Mouse (Mus musculus): ENCODE results near the gene Cdh13.
"Not testable (repeated sequence)": the region's sequence is repeated elsewhere in the genome, so short reads cannot be mapped to it uniquely, and the experiment has no call there.

The Cdh13 gene

DNA sequence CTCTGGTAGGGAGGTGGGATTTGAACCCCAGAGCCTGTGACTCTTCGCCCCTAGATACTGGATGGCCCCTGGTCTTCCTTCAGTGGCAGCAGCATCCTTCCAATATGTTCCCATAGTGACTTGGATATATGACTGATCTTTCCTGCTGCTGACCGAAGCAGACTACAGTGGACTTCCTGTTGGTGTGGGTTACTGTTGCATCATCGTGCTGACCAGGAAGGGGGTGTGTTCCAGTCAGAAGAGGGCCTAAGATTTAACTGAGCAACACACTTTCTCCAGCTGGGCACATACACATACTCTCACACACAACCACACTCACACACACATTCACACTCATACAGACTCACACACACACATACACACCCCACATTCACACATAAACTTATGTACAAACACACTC is 986.0 kb downstream of the Cdh13 start:
- DNase-seq (ENCODE audit: low read depth), result no peak

DNA sequence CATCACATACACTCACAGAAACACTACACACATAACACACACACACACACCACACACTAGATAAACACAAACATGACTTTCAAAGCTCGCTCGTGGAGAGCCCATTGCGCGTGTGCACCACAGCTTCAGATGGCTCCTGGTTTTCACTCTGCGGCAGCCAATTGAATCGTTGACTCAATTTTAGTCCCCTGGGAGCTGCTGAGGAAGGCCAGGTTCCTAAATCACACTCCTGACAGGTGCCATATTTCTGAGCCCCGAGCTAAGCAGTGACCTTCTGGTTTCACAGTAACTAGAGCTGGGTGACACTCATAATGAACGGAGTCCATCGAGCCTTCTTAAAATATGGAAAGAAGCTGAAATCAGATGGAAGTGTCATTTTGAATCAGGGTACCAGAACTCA is 986.8 kb downstream of the Cdh13 start:
- no peak for DNase-seq (ENCODE audit: low read depth)

DNA sequence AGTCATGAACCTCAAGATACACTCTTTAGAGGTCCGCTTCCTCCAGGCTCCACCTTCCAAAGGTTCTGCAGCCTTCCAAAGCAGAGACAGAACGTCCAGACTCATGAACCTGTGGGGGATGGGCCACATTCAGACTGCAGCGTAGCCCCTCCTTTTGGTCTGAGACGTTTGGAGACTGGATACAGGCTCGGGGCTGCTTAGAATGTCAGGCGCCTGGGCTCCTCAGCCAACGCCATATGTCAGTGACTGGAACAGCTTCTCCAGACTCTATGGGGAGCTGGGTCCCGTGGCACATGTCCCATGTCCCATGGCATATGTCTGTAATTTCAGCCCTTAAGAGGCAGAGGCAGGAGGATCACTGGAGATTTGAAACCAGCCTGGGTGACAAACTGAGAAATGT is 989.4 kb downstream of the Cdh13 start:
- no peak for DNase-seq (ENCODE audit: low read depth)

DNA sequence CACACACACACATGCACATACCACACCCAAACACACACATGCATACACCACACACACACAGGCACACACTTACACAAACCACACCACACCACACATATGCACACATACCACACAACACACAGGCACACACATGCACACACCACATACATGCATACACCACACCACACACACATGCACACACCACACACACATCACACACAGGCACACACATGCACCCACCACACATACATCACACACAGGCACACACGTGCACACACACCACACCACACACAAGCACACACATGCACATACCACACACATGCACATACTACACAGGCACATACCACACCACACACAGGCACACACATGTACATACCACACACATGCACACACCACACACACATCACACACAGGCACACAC is 991.9 kb downstream of the Cdh13 start:
- DNase-seq (ENCODE audit: low read depth), result no peak

DNA sequence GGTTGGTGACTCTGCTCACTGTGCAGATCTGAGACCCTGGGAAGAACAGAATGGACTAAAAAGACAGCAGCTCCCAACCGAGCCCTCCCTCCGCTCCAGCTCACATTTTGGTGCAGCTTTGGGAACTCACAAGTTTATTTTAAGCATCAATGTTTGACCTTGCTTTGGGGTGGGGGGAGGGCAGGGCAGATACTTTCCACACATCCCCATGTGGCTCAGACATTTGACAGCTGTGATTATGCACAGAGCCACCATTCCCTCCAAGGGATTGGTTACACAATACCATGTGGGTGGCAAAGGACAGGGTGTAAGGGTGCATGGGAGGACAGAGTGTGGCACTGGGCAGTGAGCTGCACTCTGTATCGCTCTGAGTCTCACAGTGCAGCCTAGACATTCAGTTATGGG is 993.5 kb downstream of the Cdh13 start:
- DNase-seq (ENCODE audit: low read depth), result no peak

DNA sequence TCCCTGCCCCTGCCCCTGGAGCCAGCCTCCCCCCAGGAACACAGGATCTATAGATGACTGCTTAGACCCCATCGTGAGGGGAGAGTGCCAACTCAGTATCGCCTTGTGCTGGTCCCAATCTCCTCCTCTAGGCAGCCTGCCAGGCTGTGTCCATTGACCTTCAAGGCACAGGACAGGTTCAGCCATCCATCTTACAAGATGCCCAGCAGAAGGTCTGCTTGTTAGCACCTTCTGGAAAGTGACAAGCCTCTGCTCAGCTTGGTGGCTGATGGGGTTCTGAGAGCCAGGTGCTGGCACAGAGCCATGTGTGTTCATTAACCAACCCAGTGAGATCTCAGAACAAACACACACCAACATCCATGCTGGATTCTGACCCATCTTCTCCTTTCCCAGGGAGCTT is 998.2 kb downstream of the Cdh13 start:
- DNase-seq (ENCODE audit: low read depth), result no peak

DNA sequence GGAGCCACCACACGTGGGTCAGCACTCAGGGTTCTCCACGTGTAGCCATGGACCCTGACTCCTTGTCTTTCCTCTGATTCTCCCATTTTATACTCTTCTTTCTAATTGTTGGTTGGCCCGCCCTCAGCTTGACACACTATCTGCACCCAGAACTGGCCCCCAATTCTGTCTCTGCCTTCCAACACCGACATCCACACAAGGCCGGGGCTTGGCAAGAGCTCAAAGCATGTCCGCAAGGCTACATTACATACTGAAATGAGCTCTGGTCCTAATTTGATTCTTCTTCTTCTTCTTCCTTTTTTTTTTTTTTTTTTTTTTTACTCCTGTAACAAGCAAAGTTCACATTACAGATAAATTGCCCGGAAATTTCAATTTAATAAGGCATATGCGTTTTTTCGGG is 1001.0 kb downstream of the Cdh13 start:
- no peak for DNase-seq (ENCODE audit: low read depth)

DNA sequence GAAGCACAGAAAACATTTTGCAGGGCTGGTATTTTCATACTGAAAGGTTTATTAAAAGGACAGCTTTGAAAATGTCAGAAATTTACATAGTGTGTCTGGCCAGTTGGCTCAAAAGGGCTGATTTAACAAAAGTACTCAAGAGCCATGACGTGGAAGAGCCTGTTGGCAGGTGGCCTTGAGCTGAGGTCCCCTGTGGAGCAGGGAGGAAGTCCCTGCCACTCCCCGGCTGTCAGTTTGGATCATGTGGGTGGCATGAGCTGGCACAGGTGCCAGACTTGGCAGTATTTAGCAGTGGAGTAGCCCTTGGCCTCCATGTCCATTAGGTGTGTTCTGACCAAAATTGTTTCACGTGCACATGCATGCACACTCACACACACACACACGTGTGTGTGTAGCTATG is 1001.4 kb downstream of the Cdh13 start:
- DNase-seq (ENCODE audit: low read depth), result no peak

DNA sequence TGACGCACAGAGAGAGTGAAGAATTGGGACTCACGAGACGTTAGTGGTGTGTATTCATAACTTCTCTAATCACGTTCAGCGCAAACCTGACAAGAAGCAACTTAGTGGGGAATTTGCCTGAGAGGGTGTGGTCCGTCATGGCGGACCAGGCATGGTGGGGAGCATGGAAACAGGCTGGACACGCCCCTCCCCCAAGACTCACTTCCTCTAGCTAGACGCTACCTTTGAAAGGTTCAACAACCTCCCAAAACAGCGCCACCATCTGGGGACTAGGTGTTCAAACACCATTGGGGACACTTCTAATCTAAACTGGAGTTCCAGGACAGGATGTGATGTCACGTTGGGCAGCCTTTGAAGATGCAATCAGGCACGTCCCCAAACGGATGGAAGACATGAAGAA is 1011.9 kb downstream of the Cdh13 start:
- no peak for DNase-seq (ENCODE audit: low read depth)

DNA sequence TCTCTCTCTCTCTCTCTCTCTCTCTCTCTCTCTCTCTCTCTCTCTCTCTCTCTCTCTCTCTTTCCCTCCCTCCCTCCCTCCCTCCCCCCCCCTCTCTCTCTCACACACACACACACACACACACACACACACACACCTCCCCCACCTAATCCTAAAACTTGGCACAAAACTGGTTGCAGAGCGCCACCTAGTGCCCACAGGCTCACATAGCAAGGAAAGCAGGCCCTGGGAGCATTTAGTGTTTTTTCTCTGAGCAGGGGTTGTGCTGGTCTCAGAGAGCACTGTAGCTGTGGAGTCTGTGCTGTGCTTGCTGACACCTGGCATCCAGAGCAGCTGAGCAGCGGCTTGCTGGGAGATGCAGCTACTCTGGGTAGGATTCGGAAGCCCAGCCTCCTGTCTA is 1014.2 kb downstream of the Cdh13 start:
- not testable (repeated sequence) for DNase-seq (ENCODE audit: low read depth)

DNA sequence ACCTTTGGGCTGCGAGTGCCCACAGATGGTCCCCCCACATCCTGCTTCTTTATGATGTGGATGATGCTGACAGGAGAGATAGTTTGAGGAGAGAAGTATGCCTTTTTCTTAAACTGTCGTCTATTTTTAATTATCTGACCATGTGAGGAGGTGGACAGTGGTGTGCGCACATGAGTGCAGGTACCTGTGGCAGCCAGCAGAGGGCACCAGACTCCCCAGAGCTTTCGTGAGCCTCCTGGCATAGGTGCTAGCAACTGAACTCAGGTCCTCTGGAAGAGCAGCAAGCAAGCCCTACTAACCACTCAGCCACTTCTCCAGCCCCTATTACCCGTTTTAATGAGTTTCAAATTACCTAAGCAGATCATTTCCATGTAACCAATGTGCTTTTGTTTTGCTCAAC is 1016.8 kb downstream of the Cdh13 start:
- DNase-seq (ENCODE audit: low read depth), result no peak

DNA sequence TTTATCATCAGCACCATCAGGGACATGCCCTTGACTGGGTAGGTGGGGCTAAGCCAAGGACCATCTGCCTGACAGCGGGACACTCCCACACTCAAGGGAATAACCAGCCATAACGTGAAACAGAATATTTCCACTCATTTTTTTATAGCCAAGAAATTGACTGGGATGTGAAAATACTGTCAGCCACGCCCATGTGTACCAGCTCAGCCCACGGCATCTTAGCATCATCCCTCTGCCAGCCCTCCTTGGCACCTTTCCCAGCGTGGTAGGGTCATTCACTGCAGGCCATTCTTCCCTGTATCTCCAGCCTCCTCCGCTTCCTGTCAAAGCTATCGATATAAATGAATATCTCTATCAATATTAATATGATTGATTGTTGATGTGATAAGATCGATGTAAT is 1020.7 kb downstream of the Cdh13 start:
- no peak for DNase-seq (ENCODE audit: low read depth)

DNA sequence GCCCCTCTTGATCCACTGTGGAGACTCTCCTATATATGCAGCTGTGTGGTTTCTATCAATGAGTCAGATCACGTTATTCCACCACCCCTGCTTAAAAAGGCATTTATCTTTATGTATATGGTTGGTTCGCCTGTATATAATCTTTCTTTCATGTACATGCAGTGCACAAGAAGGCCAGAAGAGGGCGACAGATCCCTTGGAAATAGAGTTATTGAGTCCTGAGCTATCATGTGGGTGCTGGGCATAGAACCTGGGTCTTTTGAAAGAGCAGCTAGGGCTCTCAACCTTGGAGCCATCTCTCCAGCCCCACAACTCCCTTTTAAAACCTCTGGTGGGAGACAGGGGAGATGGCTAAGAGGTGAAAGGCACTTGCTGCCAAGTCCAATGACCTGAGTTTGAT is 1027.9 kb downstream of the Cdh13 start:
- DNase-seq (ENCODE audit: low read depth), result no peak

DNA sequence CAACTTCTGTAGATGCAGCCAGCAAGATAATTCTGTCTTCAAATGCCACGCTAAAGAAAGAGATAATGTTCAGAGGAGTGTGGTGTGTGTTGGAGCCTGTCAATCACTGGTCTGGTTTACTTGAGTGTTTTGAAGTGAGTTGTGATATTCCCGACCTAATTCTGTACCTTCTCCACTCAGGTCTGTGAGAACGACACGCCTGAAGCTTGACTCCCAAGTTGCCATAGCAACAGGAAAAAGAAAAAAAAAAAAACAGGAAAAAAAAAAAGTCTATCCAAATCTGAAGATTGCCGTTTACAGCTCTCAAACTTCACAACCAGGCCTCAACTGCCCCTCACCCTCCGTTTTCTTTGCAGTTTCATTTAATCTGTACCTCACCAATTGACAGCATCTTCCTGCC is 1039.7 kb downstream of the Cdh13 start:
- no peak for DNase-seq (ENCODE audit: low read depth)

DNA sequence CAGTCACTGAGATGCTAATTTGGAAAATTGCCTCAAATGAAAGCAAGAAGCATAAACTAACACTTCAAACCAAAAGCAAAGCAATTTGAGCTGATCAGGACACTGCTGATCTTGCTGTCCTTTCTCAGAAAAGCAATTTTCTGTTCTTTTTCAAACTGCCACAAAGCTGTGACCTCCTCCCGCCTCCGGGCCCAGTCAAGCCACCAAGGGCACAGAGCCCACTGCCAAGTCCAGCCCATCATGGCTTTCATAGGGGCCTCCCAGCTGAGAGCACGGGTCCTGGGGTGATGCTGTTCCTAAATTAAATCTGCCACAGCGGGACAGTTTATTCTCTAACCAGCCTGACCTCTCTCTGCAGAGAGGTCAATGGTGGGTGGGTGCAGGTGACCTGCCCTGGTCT is 1056.0 kb downstream of the Cdh13 start:
- DNase-seq (ENCODE audit: low read depth), result no peak

DNA sequence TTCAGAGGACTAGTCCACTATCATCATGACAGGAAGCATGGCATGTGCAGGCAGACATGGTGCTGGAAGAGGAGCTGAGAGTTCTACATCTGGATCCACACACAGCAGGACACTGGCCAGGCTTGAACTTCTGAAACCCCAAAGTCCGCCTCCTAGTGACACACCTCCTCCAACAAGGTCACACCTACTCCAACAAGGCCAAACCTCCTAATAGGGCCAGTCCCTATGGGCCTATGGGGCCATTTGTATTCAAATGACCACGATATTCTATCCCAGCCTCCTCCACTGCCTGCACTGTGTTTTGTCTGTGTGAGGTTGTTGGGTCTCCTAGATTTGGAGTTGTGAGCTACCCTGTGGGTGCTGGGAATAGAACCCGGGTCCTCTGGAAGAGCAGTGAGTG is 1060.1 kb downstream of the Cdh13 start:
- DNase-seq (ENCODE audit: low read depth), result no peak

DNA sequence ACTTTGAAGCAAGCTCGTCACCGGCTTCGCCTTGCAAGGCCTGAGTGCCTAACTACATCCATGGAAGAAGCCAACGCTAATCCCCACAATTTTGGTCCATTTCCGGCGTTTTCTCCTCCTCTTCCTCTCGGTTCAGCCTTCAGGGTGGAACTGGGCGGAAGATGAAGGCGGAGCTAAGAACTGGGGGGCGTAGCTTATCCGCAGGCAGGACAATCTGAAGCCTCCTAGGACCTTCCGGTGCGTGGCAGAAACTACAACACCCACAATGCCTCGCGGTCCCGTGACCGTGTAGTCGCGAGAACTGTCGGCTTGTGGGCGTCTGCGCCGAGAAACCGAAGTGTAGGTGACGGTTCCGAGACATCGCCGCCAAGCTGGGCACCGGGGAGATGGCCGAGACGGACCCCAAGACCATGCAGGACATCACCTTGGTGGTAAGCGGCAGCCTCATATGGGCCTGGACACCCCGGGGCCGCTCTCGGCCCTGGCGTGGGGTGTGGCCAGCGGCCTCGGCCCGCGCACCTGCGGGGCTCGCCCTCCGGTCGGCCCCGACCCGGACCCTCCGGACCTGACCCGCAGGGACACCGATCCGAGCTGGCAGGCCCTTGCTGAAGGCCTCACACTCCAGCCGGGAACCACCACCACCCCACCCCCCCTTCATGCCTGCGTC is 1060.8 kb downstream of the Cdh13 start, which contains the start of gene Hsbp1:
Gene Hsbp1 (plus strand): TSS at position 299 of the 667 bp plus-strand sequence.
- peak; percentile 99 for DNase-seq (ENCODE audit: low read depth)

DNA sequence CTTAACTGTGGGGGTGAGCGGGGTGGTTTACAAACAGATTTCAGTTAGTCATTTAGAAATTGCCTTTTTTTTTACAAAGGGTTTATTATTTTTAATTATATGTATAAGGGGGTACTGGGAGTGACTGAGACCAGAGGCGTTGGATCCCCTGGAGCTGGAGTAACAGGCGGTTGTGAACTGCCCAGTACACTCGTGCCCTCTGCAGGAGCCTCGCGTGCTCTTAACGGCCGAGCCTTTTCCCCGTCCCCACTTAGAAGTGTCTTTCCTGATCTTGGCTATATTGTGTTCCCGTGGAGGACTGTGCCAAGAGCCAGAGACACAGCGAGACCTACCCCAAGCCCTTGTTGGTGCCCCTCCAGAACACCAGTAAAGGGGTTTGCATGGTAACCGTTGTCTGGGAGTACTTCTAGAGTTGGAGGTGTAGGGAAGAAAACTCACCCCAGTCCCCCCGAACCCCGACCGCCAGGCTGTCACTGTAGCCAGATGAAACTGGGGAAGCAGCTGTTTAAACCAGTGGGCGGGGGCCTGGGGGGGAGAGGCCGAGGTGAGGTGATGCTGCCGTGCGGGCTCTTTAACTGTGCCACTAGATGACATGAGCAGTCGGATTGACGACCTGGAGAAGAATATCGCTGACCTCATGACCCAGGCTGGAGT is 1061.6 kb downstream of the Cdh13 start:
- no peak for DNase-seq (ENCODE audit: low read depth)

DNA sequence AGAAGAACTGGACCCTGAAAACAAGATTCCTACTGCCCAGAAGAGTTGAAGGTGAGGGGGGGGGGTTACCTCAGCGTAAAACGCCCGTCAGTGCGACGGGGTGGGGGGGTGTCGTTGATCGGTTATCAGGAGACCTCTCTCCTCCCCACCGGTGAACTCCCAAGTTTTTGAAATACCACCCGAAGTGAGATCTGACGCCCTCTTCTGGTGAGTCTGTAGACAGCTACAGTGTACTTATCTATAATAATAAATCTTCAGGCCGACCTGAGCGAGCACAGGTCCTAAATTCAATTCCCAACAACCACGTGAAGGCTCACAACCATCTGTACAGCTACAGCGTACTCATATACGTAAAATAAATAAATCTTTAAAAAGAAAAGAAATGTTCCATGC is 1062.1 kb downstream of the Cdh13 start:
- DNase-seq (ENCODE audit: low read depth), result no peak

DNA sequence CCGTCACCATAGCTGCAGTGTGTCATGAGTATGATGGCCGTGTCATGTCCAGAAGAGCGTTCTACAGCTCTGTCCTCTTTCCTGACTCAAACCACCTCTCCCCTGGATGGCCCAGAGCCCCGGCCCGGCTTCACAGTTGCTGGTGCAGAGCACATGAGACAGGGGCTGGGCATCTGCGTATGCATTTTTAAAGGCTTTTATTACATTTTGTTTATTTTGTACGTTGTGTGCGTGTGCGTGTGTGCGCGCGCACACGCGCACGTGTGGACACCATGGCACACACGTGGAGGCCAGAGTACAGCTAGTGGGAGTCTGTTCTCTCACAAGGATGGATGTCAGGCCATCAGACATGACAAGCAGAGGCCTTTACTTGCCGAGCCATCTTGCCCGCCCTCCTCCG is 1068.1 kb downstream of the Cdh13 start:
- DNase-seq (ENCODE audit: low read depth), result no peak

DNA sequence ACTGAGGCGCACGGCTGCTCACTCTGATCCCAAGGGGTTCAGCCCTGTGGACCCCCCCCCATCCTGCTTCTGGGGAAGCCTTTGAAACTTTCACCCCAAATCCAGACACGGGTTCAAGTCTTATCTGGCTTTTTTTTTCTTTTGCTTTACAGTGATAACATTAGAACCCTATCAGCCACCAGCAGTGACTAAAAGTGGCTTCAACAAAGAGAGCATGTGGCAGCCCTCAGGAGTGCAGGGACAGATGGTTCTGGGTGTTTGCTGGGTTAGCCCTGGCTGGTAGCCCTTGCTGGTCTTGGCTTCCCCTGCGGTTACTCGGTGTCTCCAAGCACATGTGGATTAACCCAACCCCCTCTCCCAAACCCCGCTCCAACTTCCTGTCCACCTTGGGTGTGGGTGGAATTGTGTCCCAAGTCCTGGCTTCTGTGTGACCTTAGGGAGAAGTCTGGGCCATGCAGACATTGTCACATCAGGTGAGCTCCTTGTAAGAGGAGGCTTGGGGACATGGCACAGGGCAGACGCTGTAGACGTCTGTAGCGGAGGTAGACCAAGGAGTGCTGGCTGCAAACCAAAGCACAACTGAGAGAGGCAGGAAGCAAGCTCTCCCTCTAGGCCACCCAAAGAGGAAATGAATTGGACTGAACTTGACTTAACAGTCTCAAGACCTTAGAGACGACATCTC is 1069.6 kb downstream of the Cdh13 start:
- no peak for DNase-seq (ENCODE audit: low read depth)

DNA sequence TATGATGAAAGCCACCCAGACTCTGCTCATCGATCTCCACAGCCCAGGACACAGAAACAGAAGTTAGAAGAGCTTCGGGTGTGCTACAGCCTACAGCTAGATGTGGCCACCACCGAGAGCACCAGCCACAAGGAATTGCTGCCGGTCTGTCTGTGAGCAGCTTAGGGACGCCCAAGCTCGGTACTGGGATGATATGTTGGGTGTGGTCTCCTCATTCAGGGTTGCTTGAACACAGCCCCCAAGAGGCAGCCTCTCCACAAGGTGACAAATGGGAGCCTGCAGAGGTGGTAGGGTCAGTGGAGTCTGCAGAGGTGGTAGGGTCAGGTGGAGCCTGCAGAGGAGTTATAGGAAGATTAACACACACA is 1070.1 kb downstream of the Cdh13 start:
- DNase-seq (ENCODE audit: low read depth), result no peak

DNA sequence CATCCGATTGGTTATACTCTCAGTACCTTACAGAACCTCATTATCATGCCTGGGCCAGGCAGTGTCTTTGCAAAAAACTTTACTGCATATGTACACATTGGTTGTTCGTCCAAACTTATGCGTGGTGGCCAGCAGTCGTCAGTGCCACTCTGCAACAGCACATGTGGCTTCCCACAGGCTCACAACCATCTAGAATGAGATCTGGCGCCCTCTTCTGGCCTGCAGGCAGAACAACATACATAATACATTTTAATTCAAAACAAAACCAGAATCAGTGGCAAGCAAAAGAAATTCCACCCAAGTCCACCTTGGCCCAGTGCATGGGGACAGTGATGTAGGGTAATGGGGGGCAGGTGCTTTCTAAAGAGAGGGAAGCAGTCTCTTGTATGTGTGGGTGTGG is 1073.1 kb downstream of the Cdh13 start:
- DNase-seq (ENCODE audit: low read depth), result not testable (repeated sequence)

DNA sequence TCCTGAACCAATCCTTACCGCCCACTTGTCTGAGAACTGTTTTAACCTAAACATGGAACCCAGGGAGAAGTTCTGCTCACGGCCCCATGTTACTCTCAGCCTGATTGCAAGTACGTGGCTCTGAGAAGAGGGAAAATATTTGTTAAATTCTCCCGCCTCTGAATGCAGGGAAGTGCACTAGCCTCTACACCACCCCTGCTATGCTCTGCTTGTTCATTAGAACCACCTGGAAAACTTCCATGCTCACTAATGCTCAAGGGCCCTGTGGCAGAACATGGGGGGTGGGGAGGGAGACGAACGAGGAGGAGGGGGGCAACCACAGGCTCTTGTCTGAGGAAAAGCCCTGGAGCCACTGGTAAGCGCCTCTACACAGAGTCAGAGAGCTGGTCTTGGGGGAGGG is 1074.6 kb downstream of the Cdh13 start:
- DNase-seq (ENCODE audit: low read depth), result no peak

Measured in fibroblast of lung, adult 2 months (primary cell).